In the genomic region with DNA sequence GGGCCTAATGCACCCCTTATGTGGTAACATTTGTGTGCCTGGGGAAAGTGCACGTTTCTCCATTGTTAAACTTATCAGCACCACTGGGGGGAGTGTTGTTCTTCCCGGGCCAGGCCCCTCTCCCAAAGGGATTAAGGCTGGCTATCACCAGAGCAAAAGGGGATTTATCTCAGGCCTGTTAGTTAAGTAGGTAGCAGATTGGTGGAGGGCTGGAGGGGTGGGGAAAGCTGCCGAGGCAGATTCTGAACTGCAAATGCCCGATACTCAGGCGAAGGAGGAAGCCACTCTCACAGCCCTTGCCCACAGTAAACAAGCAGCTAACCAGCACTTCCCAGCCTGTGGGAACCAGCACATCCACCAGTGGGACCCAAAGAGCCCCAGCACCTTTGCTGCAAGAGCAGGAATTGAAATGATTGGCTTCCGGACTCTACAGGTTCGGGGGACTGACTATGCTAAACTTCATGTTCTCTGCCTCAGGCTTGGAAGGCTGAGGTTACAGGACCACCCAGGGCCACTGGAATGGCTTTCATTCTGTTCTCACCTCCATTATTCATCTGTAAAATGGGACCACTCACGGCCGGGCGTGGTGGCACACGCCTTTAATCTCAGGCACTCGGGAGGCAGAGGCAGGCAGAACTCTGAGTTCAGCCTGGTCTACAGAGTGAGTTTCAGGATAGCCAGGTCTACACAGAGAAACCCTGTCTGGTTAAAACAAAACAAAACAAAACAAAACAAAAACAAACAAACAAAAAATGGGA, we compare ENCODE assay signal across 10 mouse cellular contexts. TPM values are rescaled to one million over a fixed set of nuclear protein-coding genes. Genes with fewer than 3 reads are reported as not detected.
DNase-seq lines count a peak whose midpoint lies in the region; ATAC-seq and TF ChIP-seq lines count a peak whose summit lies in the region.
"Had no signal": no experiment of that assay in that cellular context is flagged by ENCODE, and none has a peak within 500 bp of the region (broad histone marks: within the 10 kb centered on the region; RNA-seq: fewer than 3 reads in every experiment).

No protein-coding gene starts in this region.

- H3K4me3 ChIP-seq in olfactory bulb, adult 2 months (ENCODE audit: insufficient read depth, low read depth, low read length) = no peak overlapping the region
- H3K4me3 ChIP-seq: embryonic facial prominence, embryonic 13.5 days; limb, embryonic 15.5 days had no signal

- TF ChIP-seq POLR2A in olfactory bulb, adult 2 months (IDR thresholded peaks at IDR 0.05; ENCODE audit: insufficient read depth, low read depth, low read length) = no peak

- DNase-seq in layer of hippocampus, postnatal 10 days (ENCODE audit: low spot score in 2 of 2) = peak; percentile 38 to 45
- DNase-seq in layer of hippocampus, adult 11-12 months (ENCODE audit: low spot score) = no peak
- DNase-seq in Muller cell, postnatal 12 days (ENCODE audit: inconsistent ontology term) = peak; percentile 45
- peak; percentile 35 to 47 for DNase-seq in cerebellum, postnatal 25 days
- DNase-seq in testis, postnatal 14 days (ENCODE audit: low spot score) = no peak
- no peak for DNase-seq in liver

- WGBS in olfactory bulb, adult 2 months = 62% methylated on average over 12 of the region's 12 CpGs

- TF ChIP-seq CTCF in olfactory bulb, adult 2 months (IDR thresholded peaks at IDR 0.05; ENCODE audit: insufficient read depth, low read depth, low read length) = peak; percentile 19; the same call in 1 of the 2 replicates

- H3K27ac ChIP-seq in olfactory bulb, adult 2 months (ENCODE audit: insufficient read depth, low read depth, low read length) = no peak overlapping the region
- H3K27ac ChIP-seq: embryonic facial prominence, embryonic 13.5 days; limb, embryonic 15.5 days had no signal

- ATAC-seq in hematopoietic stem cell, adult 5-6 weeks (replicated peaks in 1 of 2; ENCODE audit: insufficient read depth in 1 of 2, low FRiP score in 2 of 2, low TSS enrichment in 1 of 2, low read depth in 1 of 2, poor library complexity in 2 of 2, severe bottlenecking in 2 of 2) = peak; percentile 62 to 65

- H3K4me1 ChIP-seq in olfactory bulb, adult 2 months (ENCODE audit: control insufficient read depth, insufficient read depth, low read length) = no peaks in the 10 kb centered on the region
- H3K4me1 ChIP-seq: embryonic facial prominence, embryonic 13.5 days; limb, embryonic 15.5 days had no signal

RNA-seq across cellular contexts. Expression of a gene that starts 32.5 kb away (rescaled TPM):
- total RNA-seq in layer of hippocampus, postnatal 10 days (2021) = 100 to 1,000 TPM; 116 to 132 TPM
- 20.2 and 27.3 TPM in 2 replicates for total RNA-seq in hematopoietic stem cell, adult 5-6 weeks (2017)
- not detected in 2 replicates for polyA plus RNA-seq in olfactory bulb, adult 2 months (2012; ENCODE audit: insufficient read depth, insufficient read length, low replicate concordance, missing spikeins)

RNA-seq across cellular contexts. Expression of a gene that starts 32.9 kb away (rescaled TPM):
- total RNA-seq in layer of hippocampus, postnatal 10 days (2021) = 1 to 10 TPM; 2.9 to 4.7 TPM
- total RNA-seq in hematopoietic stem cell, adult 5-6 weeks (2017) = 3.8 and 10.5 TPM in 2 replicates
- polyA plus RNA-seq in olfactory bulb, adult 2 months (2012; ENCODE audit: insufficient read depth, insufficient read length, low replicate concordance, missing spikeins) = not detected in 2 replicates

Comparison
In these comparisons a context has a peak if more than half of its experiments do, and no peak if none do; other contexts are left out.
1. DNase-seq: peak in layer of hippocampus, postnatal 10 days (2 of 2), Muller cell, postnatal 12 days (single experiment) and cerebellum, postnatal 25 days (2 of 2); none in layer of hippocampus, adult 11-12 months (single experiment), testis, postnatal 14 days (single experiment) and liver (single experiment).